In genomic region chr1:170901536-170902238, GRCm38 (mm10) we compare ENCODE assay signal across 9 mouse cellular contexts. TPM values are rescaled to one million over a fixed set of nuclear protein-coding genes. Genes with fewer than 3 reads are reported as not detected.
A peak's percentile ranks its signal among the peaks of the same experiment; 100 is the strongest.
DNase-seq lines count a peak whose midpoint lies in the region; ATAC-seq and TF ChIP-seq lines count a peak whose summit lies in the region.
"Had no signal": no experiment of that assay in that cellular context is flagged by ENCODE, and none has a peak within 500 bp of the region (broad histone marks: within the 10 kb centered on the region; RNA-seq: fewer than 3 reads in every experiment).

No protein-coding gene starts in this region.

- H3K9me3 ChIP-seq in ES-E14 (ENCODE audit: control insufficient read depth, insufficient read depth, low read depth, low read length): no peaks in the 10 kb centered on the region
- H3K9me3 ChIP-seq in forebrain, embryonic 15.5 days: no peaks in the 10 kb centered on the region
- no peaks in the 10 kb centered on the region for H3K9me3 ChIP-seq in liver, embryonic 16.5 days (replicated peaks; ENCODE audit: control insufficient read depth, low read length)
- no peaks in the 10 kb centered on the region for H3K9me3 ChIP-seq in neural tube, embryonic 12.5 days
- H3K9me3 ChIP-seq: megakaryocyte, embryonic 14.5 days had no signal

- no peaks in the 10 kb centered on the region for H3K36me3 ChIP-seq in ES-E14 (ENCODE audit: control insufficient read depth, insufficient read depth, low read length, poor library complexity, severe bottlenecking)
- H3K36me3 ChIP-seq in forebrain, embryonic 15.5 days: no peaks in the 10 kb centered on the region
- H3K36me3 ChIP-seq in liver, embryonic 16.5 days (ENCODE audit: control insufficient read depth, insufficient read depth): no peaks in the 10 kb centered on the region
- H3K36me3 ChIP-seq in neural tube, embryonic 12.5 days: no peaks in the 10 kb centered on the region
- H3K36me3 ChIP-seq in testis, adult 2 months (ENCODE audit: control insufficient read depth, insufficient read depth, low read length): no peaks in the 10 kb centered on the region

- TF ChIP-seq CTCF in testis, adult 2 months (IDR thresholded peaks at IDR 0.05; ENCODE audit: control insufficient read depth, insufficient read depth, insufficient replicate concordance, low read depth, low read length): peak; percentile 84; the same call in 1 of the 2 replicates

- intact Hi-C loops in heart, postnatal 14 days (cut with DNase I): loop anchor here (1.0 kb wide), 2 partner anchors 91 to 95 kb away; no protein-coding TSS in a partner anchor

- H3K4me3 ChIP-seq in ES-E14 (ENCODE audit: insufficient read depth in 1 of 2, low read depth in 1 of 2, low read length in 2 of 2, poor library complexity in 1 of 2, severe bottlenecking in 1 of 2): no peak overlapping the region
- no peak overlapping the region for H3K4me3 ChIP-seq in forebrain, embryonic 15.5 days
- peak overlapping the region; percentile 4; the same call in 1 of the 2 replicates for H3K4me3 ChIP-seq in liver, embryonic 16.5 days (ENCODE audit: low read depth, low read length)
- H3K4me3 ChIP-seq in neural tube, embryonic 12.5 days: no peak overlapping the region
- H3K4me3 ChIP-seq in testis, adult 2 months (ENCODE audit: control insufficient read depth, low read depth, low read length): peak overlapping the region; percentile 43; the same call in 1 of the 2 replicates

- peaks cover 0 to 7% of the 10 kb centered on the region in 2 experiments; a peak in 1 of 4 replicates for H3K4me1 ChIP-seq in ES-E14 (ENCODE audit: control insufficient read depth in 2 of 2, insufficient read depth in 2 of 2, low read length in 2 of 2, poor library complexity in 1 of 2)
- H3K4me1 ChIP-seq in forebrain, embryonic 15.5 days: no peaks in the 10 kb centered on the region
- peaks cover 5% of the 10 kb centered on the region; the same call in 1 of the 2 replicates for H3K4me1 ChIP-seq in liver, embryonic 16.5 days (ENCODE audit: control insufficient read depth, low read depth, low read length)
- H3K4me1 ChIP-seq in neural tube, embryonic 12.5 days: no peaks in the 10 kb centered on the region
- H3K4me1 ChIP-seq in testis, adult 2 months (ENCODE audit: control insufficient read depth, insufficient read depth, low read length): peaks cover 3% of the 10 kb centered on the region

- WGBS in forebrain, embryonic 15.5 days: 25% methylated on average over 10 of the region's 10 CpGs
- 28% methylated on average over 10 of the region's 10 CpGs for WGBS in liver, embryonic 16.5 days (ENCODE audit: insufficient replicate concordance)
- 32% methylated on average over 10 of the region's 10 CpGs for whole genome bisulfite sequencing in neural tube, embryonic 12.5 days

- in situ Hi-C loops in ES-E14 (cut with MboI; ENCODE audit: low sequenced_read_pairs in 2 of 2, unreplicated experiment in 2 of 2): no loop called here

- ATAC-seq in forebrain, embryonic 15.5 days (replicated peaks): peak; percentile 53; the same call in 1 of the 2 replicates
- peak; percentile 27; the same call in 1 of the 2 replicates for ATAC-seq in liver, embryonic 16.5 days (ENCODE audit: low read depth)
- ATAC-seq in neural tube, embryonic 12.5 days (ENCODE audit: low FRiP score, low read depth): peak; percentile 50; the same call in 1 of the 2 replicates

- DNase-seq in ES-E14 (ENCODE audit: low read depth, low spot score): peak; percentile 89
- DNase-seq in cerebellum, adult 11-12 months: peak; percentile 67
- DNase-seq in heart, postnatal 14 days: peak; percentile 82 to 91
- peak; percentile 91 for DNase-seq in kidney, postnatal 4 days

- no peak overlapping the region for H3K4me2 ChIP-seq in forebrain, embryonic 15.5 days (replicated peaks)
- peak overlapping the region; percentile 53; the same call in 1 of the 2 replicates for H3K4me2 ChIP-seq in liver, embryonic 16.5 days (ENCODE audit: low read depth, low read length)
- H3K4me2 ChIP-seq in neural tube, embryonic 12.5 days (replicated peaks): peak overlapping the region; percentile 35

- no peak overlapping the region for H3K27ac ChIP-seq in ES-E14 (ENCODE audit: insufficient read depth, low read depth, low read length, poor library complexity, severe bottlenecking)
- H3K27ac ChIP-seq in forebrain, embryonic 15.5 days (replicated peaks): no peak overlapping the region
- H3K27ac ChIP-seq in liver, embryonic 16.5 days (ENCODE audit: low read length): no peak overlapping the region
- no peak overlapping the region for H3K27ac ChIP-seq in neural tube, embryonic 12.5 days
- no peak overlapping the region for H3K27ac ChIP-seq in testis, adult 2 months (ENCODE audit: control insufficient read depth, insufficient read depth, low read depth, low read length)

- H3K9ac ChIP-seq in ES-E14 (ENCODE audit: insufficient read depth, low read depth, low read length, poor library complexity, severe bottlenecking): peak overlapping the region; percentile 4; the same call in 1 of the 2 replicates
- H3K9ac ChIP-seq in forebrain, embryonic 15.5 days (replicated peaks): no peak overlapping the region
- no peak overlapping the region for H3K9ac ChIP-seq in liver, embryonic 16.5 days (ENCODE audit: low read depth, low read length)
- no peak overlapping the region for H3K9ac ChIP-seq in neural tube, embryonic 12.5 days

- peaks cover 15% of the 10 kb centered on the region for H3K27me3 ChIP-seq in forebrain, embryonic 15.5 days
- H3K27me3 ChIP-seq in liver, embryonic 16.5 days (ENCODE audit: control insufficient read depth, insufficient read depth, low read depth, low read length): peaks cover 20% of the 10 kb centered on the region
- H3K27me3 ChIP-seq in neural tube, embryonic 12.5 days (replicated peaks): peaks cover 13% of the 10 kb centered on the region
- no peaks in the 10 kb centered on the region for H3K27me3 ChIP-seq in testis, adult 2 months (ENCODE audit: control insufficient read depth, insufficient read depth, low read length)

- no peak for TF ChIP-seq POLR2A in testis, adult 2 months (IDR thresholded peaks at IDR 0.05; ENCODE audit: control insufficient read depth, low read depth, low read length)

TF ChIP-seq in ES-E14, 5 proteins besides CTCF, POLR2A, EP300 and RAD21:
- no peak for TF ChIP-seq ZNF384 (IDR thresholded peaks at IDR 0.05; ENCODE audit: low read depth, low read length)
- peak; percentile 64; the same call in 1 of the 2 replicates for TF ChIP-seq ZC3H11A (IDR thresholded peaks at IDR 0.05; ENCODE audit: borderline replicate concordance, low read depth, low read length)

RNA-seq across cellular contexts. Expression of gene Fcrlb, which starts 11.1 kb away (rescaled TPM):
- total RNA-seq in ES-E14 (2012; rRNA removed): 0.16 TPM in 1 of 2 replicates, not detected in the other
- polyA plus RNA-seq in forebrain, embryonic 15.5 days (2015; fragmentation: Nextera tagmentation; extraction: Ambion mirVana): 0.22 and 0.28 TPM in 2 replicates
- not detected for total RNA-seq in heart, postnatal 14 days (2021)
- polyA plus RNA-seq in liver, embryonic 16.5 days (2015; fragmentation: Nextera tagmentation; extraction: Ambion mirVana): 0.06 and 0.07 TPM in 2 replicates
- polyA plus RNA-seq in neural tube, embryonic 12.5 days (2016; fragmentation: Nextera tagmentation; extraction: Ambion mirVana): 0.20 and 0.26 TPM in 2 replicates
- 0.16 and 0.23 TPM in 2 replicates for polyA plus RNA-seq in testis, adult 2 months (2012; rRNA removed)

RNA-seq across cellular contexts. Expression of gene Dusp12, which starts 16.3 kb away (rescaled TPM):
- 35.0 and 47.6 TPM in 2 replicates for total RNA-seq in ES-E14 (2012; rRNA removed)
- polyA plus RNA-seq in forebrain, embryonic 15.5 days (2015; fragmentation: Nextera tagmentation; extraction: Ambion mirVana): 36.4 and 36.8 TPM in 2 replicates
- 1 to 10 TPM; 7.4 TPM for total RNA-seq in heart, postnatal 14 days (2021)
- polyA plus RNA-seq in liver, embryonic 16.5 days (2015; fragmentation: Nextera tagmentation; extraction: Ambion mirVana): 20.5 and 21.4 TPM in 2 replicates
- 34.1 and 39.0 TPM in 2 replicates for polyA plus RNA-seq in neural tube, embryonic 12.5 days (2016; fragmentation: Nextera tagmentation; extraction: Ambion mirVana)
- 4.4 and 6.2 TPM in 2 replicates for polyA plus RNA-seq in testis, adult 2 months (2012; rRNA removed)

RNA-seq across cellular contexts. Expression of gene Gm26620, which starts 16.8 kb away (rescaled TPM):
- total RNA-seq in ES-E14 (2012; rRNA removed): 2.8 and 3.5 TPM in 2 replicates
- 0.22 and 0.40 TPM in 2 replicates for polyA plus RNA-seq in forebrain, embryonic 15.5 days (2015; fragmentation: Nextera tagmentation; extraction: Ambion mirVana)
- under 1 TPM; 0.48 to 0.56 TPM for total RNA-seq in heart, postnatal 14 days (2021)
- 0.42 and 0.44 TPM in 2 replicates for polyA plus RNA-seq in liver, embryonic 16.5 days (2015; fragmentation: Nextera tagmentation; extraction: Ambion mirVana)
- polyA plus RNA-seq in neural tube, embryonic 12.5 days (2016; fragmentation: Nextera tagmentation; extraction: Ambion mirVana): 0.29 and 0.51 TPM in 2 replicates
- polyA plus RNA-seq in testis, adult 2 months (2012; rRNA removed): 0.99 and 1.5 TPM in 2 replicates

RNA-seq across cellular contexts. Expression of gene Fcrla, which starts 25.7 kb away (rescaled TPM):
- not detected in 2 replicates for total RNA-seq in ES-E14 (2012; rRNA removed)
- polyA plus RNA-seq in forebrain, embryonic 15.5 days (2015; fragmentation: Nextera tagmentation; extraction: Ambion mirVana): not detected in 2 replicates
- under 1 TPM; 0.84 to 1.00 TPM for total RNA-seq in heart, postnatal 14 days (2021)
- 0.67 and 1.3 TPM in 2 replicates for polyA plus RNA-seq in liver, embryonic 16.5 days (2015; fragmentation: Nextera tagmentation; extraction: Ambion mirVana)
- not detected in 2 replicates for polyA plus RNA-seq in neural tube, embryonic 12.5 days (2016; fragmentation: Nextera tagmentation; extraction: Ambion mirVana)
- polyA plus RNA-seq in testis, adult 2 months (2012; rRNA removed): 5.2 and 5.9 TPM in 2 replicates

RNA-seq across cellular contexts. Expression of gene Atf6, which starts 34.1 kb away (rescaled TPM):
- total RNA-seq in ES-E14 (2012; rRNA removed): 33.2 and 39.0 TPM in 2 replicates
- polyA plus RNA-seq in forebrain, embryonic 15.5 days (2015; fragmentation: Nextera tagmentation; extraction: Ambion mirVana): 7.6 and 7.7 TPM in 2 replicates
- total RNA-seq in heart, postnatal 14 days (2021): 10 to 100 TPM; 52.5 to 56.3 TPM
- polyA plus RNA-seq in liver, embryonic 16.5 days (2015; fragmentation: Nextera tagmentation; extraction: Ambion mirVana): 6.4 and 6.9 TPM in 2 replicates
- polyA plus RNA-seq in neural tube, embryonic 12.5 days (2016; fragmentation: Nextera tagmentation; extraction: Ambion mirVana): 9.6 and 10.2 TPM in 2 replicates
- 5.5 and 6.3 TPM in 2 replicates for polyA plus RNA-seq in testis, adult 2 months (2012; rRNA removed)

Comparison
In these comparisons a context has a peak if more than half of its experiments do, and no peak if none do; other contexts are left out.
1. H3K4me3 ChIP-seq: peak in liver, embryonic 16.5 days (single experiment) and testis, adult 2 months (single experiment); none in ES-E14 (0 of 2), forebrain, embryonic 15.5 days (single experiment) and neural tube, embryonic 12.5 days (single experiment).
2. Peak in every context shown above with its lines, with median percentiles within 50 percentile points of each other: DNase-seq and ATAC-seq.